Mouse (Mus musculus) heart, embryonic 14.5 days (tissue): Measurements from ENCODE around the gene Rasal2. TPM values are rescaled to one million over a fixed set of nuclear protein-coding genes. Genes with fewer than 3 reads are reported as not detected.

Experiments used
- ATAC-seq: fragments of 200-750 bp; cut with Nextera tagmentation; 2 replicates; pipeline ENCODE4 v1.8.0; 2017; ENCODE audit warnings: low read depth, moderate TSS enrichment; ENCODE audit not compliant: insufficient number of reproducible peaks, insufficient read depth, low FRiP score
- H3K27ac ChIP-seq, 2 experiments: fragments of 200-500 bp in 1 of 2; fragments of 300-500 bp in 1 of 2; sonication (generic) in 1 of 2; replicated peaks in 1 of 2; 2 replicates each; pipeline ENCODE4 v1.5.1; 2012 to 2014; ENCODE audit warnings: low read depth in 2 of 2, low read length in 2 of 2, control low read depth in 1 of 2, mild to moderate bottlenecking in 1 of 2, mixed read lengths in 1 of 2; ENCODE audit not compliant: control insufficient read depth in 1 of 2, insufficient read depth in 1 of 2
- H3K27me3 ChIP-seq: fragments of 300-500 bp; sonication (generic); 2 replicates; pipeline ENCODE4 v1.6.1; 2014; ENCODE audit warnings: mild to moderate bottlenecking, low read length, control low read depth; ENCODE audit not compliant: control insufficient read depth, insufficient read depth
- H3K36me3 ChIP-seq: fragments of 300-500 bp; sonication (generic); 2 replicates; pipeline ENCODE4 v1.6.1; 2014; ENCODE audit warnings: mild to moderate bottlenecking, control low read depth, low read length, mixed read lengths; ENCODE audit not compliant: control insufficient read depth, insufficient read depth
- H3K4me1 ChIP-seq, 2 experiments: fragments of 200-500 bp in 1 of 2; fragments of 300-500 bp in 1 of 2; sonication (generic) in 1 of 2; 2 replicates each; pipeline ENCODE4 v1.6.1; 2012 to 2014; ENCODE audit warnings: low read length in 2 of 2, control low read depth in 1 of 2, mixed read lengths in 1 of 2; ENCODE audit not compliant: control insufficient read depth in 2 of 2, insufficient read depth in 2 of 2
- H3K4me2 ChIP-seq: fragments of 300-500 bp; sonication (generic); 2 replicates; pipeline ENCODE4 v1.6.1; 2014; ENCODE audit warnings: mild to moderate bottlenecking, low read length
- H3K4me3 ChIP-seq, 2 experiments: fragments of 200-500 bp in 1 of 2; fragments of 300-500 bp in 1 of 2; sonication (generic) in 1 of 2; 2 replicates each; pipeline ENCODE4 v1.5.1; 2012 to 2014; ENCODE audit warnings: low read length in 2 of 2, mild to moderate bottlenecking in 2 of 2, control low read depth in 1 of 2, low read depth in 1 of 2, moderate library complexity in 1 of 2; ENCODE audit not compliant: control insufficient read depth in 1 of 2, insufficient read depth in 1 of 2
- H3K9ac ChIP-seq: fragments of 300-500 bp; sonication (generic); 2 replicates; pipeline ENCODE4 v1.6.1; 2014; ENCODE audit warnings: mild to moderate bottlenecking, low read length
- H3K9me3 ChIP-seq: fragments of 300-500 bp; sonication (generic); 2 replicates; pipeline ENCODE4 v1.6.1; 2016; ENCODE audit warnings: low read length, control low read depth; ENCODE audit not compliant: control insufficient read depth
- WGBS: fragments of 180-500 bp; shearing (Covaris S2); extraction: QIAGEN DNeasy Blood & Tissue Kit; methylation state at CpG from one replicate; pipeline ENCODE4 v1.1.7; 2014; 5-methylcytosine and 5-hydroxymethylcytosine counted together
- polyA plus RNA-seq: library from polyadenylated mRNA; unstranded; fragments of >200 nt; fragmentation: Nextera tagmentation; extraction: Ambion mirVana; gene quantifications from 2 replicates; pipeline ENCODE4 v1.2.1, GENCODE M21; 2014

Gene Rasal2
- polyA plus RNA-seq, 1 experiment from 2014 or later, result 24.8 TPM

DNA sequence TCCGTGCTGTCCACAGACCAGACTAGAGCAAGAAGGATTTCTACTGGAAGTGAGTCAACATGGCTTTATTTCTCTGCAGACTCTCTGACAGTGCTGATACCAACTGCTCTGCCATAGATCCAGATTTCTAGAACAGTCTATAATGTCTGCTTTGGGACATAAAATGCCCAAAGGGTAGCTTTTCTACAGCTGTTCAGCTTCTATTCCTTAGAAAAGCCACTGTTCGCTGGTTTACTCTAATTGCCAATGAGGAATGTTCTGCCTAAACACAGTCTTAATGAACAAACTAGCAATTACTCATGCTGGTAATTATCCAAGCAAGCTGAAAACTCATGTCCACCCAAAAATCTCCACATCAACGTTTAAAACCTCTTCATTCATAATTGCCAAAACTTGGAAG, 77.6 kb downstream of the Rasal2 start:
- no peak overlapping the region for H3K27ac ChIP-seq
- H3K4me3 ChIP-seq, result no peak overlapping the region
- H3K27me3 ChIP-seq, result no peaks in the 10 kb centered on the region
- H3K9me3 ChIP-seq, result no peaks in the 10 kb centered on the region
- H3K36me3 ChIP-seq, result no peaks in the 10 kb centered on the region
- H3K4me1 ChIP-seq, result no peaks in the 10 kb centered on the region
- H3K9ac ChIP-seq, result no peak overlapping the region
- WGBS, result 82% methylated on average over 3 of the region's 3 CpGs
- H3K4me2 ChIP-seq, result no peak overlapping the region
- ATAC-seq, result no peak

- Histone ChIP-seq H3K27ac (no peak overlapping the region), H3K36me3 (no peaks in the 10 kb centered on the region), H3K4me2 (no peak overlapping the region), H3K9ac (no peak overlapping the region), H3K9me3 (no peaks in the 10 kb centered on the region), H3K4me3 (no peak overlapping the region), H3K27me3 (no peaks in the 10 kb centered on the region), H3K4me1 (no peaks in the 10 kb centered on the region)
- ATAC-seq, result no peak
Measured at GRCm38 (mm10) chr1:157328068-157328467, 84.3 kb downstream of the Rasal2 start.

GRCm38 (mm10) chr1:157323091-157323490, 89.3 kb downstream of the Rasal2 start:
- ATAC-seq, result no peak
- H3K27me3 ChIP-seq, result no peaks in the 10 kb centered on the region
- H3K4me1 ChIP-seq, result no peaks in the 10 kb centered on the region
- H3K9ac ChIP-seq, result no peak overlapping the region
- H3K36me3 ChIP-seq, result no peaks in the 10 kb centered on the region
- H3K4me2 ChIP-seq, result no peak overlapping the region
- no peaks in the 10 kb centered on the region for H3K9me3 ChIP-seq
- no peak overlapping the region for H3K4me3 ChIP-seq
- no peak overlapping the region for H3K27ac ChIP-seq
- 81% methylated on average over 1 of the region's 1 CpGs for WGBS

DNA sequence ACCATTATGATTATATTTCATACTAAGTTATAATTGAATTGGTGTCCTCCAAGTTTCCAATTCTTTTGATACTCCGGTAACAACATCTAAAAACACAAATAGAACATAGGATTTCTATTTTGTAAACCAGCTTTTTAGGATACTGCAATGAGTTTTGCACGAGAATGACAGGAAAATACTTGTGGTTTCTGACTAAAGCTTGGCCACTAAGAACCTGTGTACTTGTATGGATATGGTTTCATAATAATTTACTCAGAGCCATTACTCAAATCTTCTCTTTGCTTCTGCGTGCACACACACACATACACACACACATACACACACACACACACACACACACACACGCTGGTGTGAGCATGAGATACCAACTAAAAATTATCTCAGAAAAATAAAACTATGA, 93.5 kb downstream of the Rasal2 start:
- H3K9ac ChIP-seq, result no peak overlapping the region
- no peaks in the 10 kb centered on the region for H3K4me1 ChIP-seq
- 91% methylated on average over 4 of the region's 4 CpGs for WGBS
- H3K27me3 ChIP-seq, result no peaks in the 10 kb centered on the region
- no peak for ATAC-seq
- no peak overlapping the region for H3K4me2 ChIP-seq
- no peaks in the 10 kb centered on the region for H3K36me3 ChIP-seq
- H3K4me3 ChIP-seq, result no peak overlapping the region
- no peak overlapping the region for H3K27ac ChIP-seq
- no peaks in the 10 kb centered on the region for H3K9me3 ChIP-seq

GRCm38 (mm10) chr1:157301266-157301665, 111.1 kb downstream of the Rasal2 start:
- Histone ChIP-seq H3K27me3 (no peaks in the 10 kb centered on the region), H3K9ac (no peak overlapping the region), H3K36me3 (peaks cover 11% of the 10 kb centered on the region; the same call in 1 of the 2 replicates), H3K4me3 (no peak overlapping the region), H3K4me1 (no peaks in the 10 kb centered on the region), H3K4me2 (no peak overlapping the region), H3K9me3 (no peaks in the 10 kb centered on the region), H3K27ac (no peak overlapping the region)
- no peak for ATAC-seq
- WGBS, result 38% methylated on average over 1 of the region's 1 CpGs

- peaks cover 11% of the 10 kb centered on the region; the same call in 1 of the 2 replicates for H3K36me3 ChIP-seq
- no peaks in the 10 kb centered on the region for H3K4me1 ChIP-seq
- H3K9me3 ChIP-seq, result no peaks in the 10 kb centered on the region
- no peaks in the 10 kb centered on the region for H3K27me3 ChIP-seq
- no peak overlapping the region for H3K4me3 ChIP-seq
- 82% methylated on average over 2 of the region's 2 CpGs for WGBS
- H3K9ac ChIP-seq, result no peak overlapping the region
- no peak overlapping the region for H3K27ac ChIP-seq
- H3K4me2 ChIP-seq, result no peak overlapping the region
- ATAC-seq, result no peak
Measured at GRCm38 (mm10) chr1:157299559-157299958, 112.8 kb downstream of the Rasal2 start.

DNA sequence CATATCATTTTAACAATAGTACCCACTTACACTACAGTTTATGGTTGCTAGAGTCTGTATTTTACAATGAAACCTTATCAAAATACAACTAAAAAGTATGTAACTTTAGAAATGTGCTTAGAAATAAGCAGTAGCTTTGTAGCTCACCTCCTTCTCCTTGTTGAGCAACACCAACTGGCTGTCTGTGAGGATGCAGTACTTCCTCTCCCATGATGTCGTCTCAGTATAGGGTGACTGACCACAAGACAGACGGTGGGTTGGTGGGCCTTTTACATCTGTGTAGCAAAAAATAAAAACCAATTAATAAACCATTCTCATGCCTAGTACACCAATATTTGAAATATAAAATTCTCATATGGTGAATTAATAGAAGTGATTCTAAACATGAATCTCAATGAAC, 113.4 kb downstream of the Rasal2 start:
- WGBS, result 77% methylated on average over 2 of the region's 2 CpGs
- H3K9ac ChIP-seq, result no peak overlapping the region

DNA sequence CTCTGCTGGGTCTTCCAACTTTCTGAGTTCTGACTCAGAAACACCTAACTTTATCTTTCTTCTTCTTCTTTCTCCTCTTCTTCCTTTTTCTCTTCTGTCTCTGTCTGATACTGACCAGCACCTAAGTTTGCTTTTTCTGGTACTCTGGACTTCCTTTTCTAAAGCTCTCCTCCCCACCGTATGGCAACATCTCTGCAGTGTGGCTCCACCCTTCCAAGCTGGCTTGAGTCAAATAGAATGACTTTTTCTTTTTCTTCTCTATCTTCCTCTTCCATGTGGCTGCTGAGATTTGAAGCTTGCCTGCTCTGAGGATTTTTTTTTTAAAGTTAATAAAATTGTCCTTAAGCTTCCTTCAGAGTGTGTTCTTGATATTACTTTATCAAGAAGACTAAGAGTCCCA, 115.3 kb downstream of the Rasal2 start:
- 48% methylated on average over 1 of the region's 1 CpGs for WGBS

More for the DNA sequence above, 113.4 kb downstream of the Rasal2 start:
- no peaks in the 10 kb centered on the region for H3K27me3 ChIP-seq
- no peak overlapping the region for H3K4me3 ChIP-seq
- H3K27ac ChIP-seq, result no peak overlapping the region
- peaks cover 11% of the 10 kb centered on the region; the same call in 1 of the 2 replicates for H3K36me3 ChIP-seq
- H3K4me2 ChIP-seq, result no peak overlapping the region
- no peak for ATAC-seq
- no peaks in the 10 kb centered on the region for H3K9me3 ChIP-seq
- H3K4me1 ChIP-seq, result no peaks in the 10 kb centered on the region

More for the DNA sequence above, 115.3 kb downstream of the Rasal2 start:
- Histone ChIP-seq H3K9ac (no peak overlapping the region), H3K27me3 (no peaks in the 10 kb centered on the region), H3K9me3 (no peaks in the 10 kb centered on the region), H3K27ac (no peak overlapping the region), H3K4me1 (peaks cover 0 to 2% of the 10 kb centered on the region in 2 experiments; a peak in 1 of 4 replicates), H3K36me3 (peaks cover 11% of the 10 kb centered on the region; the same call in 1 of the 2 replicates), H3K4me3 (no peak overlapping the region), H3K4me2 (no peak overlapping the region)
- no peak for ATAC-seq
